Mouse (Mus musculus): ENCODE measurements at regions not wholly inside any gene's neighbourhood (a gene's known extent, or its start where the extent isn't known, plus 50 kb on each side); places are given as distances from the start of the nearest gene placed in this dataset.

- TF ChIP-seq CTCF (IDR thresholded peaks at IDR 0.05; ENCODE audit: low read depth, low read length) (no peak), GATA1 (IDR thresholded peaks at IDR 0.05; ENCODE audit: borderline replicate concordance, low read length) (no peak)
Measured at GRCm38 (mm10) chr2:17858326-17858725, 127.1 kb upstream of the Nebl start.
